ENCODE assay signal across 17 mouse cellular contexts in genomic region chr3:37292654-37293053, GRCm38 (mm10). TPM values are rescaled to one million over a fixed set of nuclear protein-coding genes. Genes with fewer than 3 reads are reported as not detected.
"Had no signal": no experiment of that assay in that cellular context is flagged by ENCODE, and none has a peak within 500 bp of the region (broad histone marks: within the 10 kb centered on the region; RNA-seq: fewer than 3 reads in every experiment).

No protein-coding gene starts in this region.

- ATAC-seq: midbrain, embryonic 16.5 days had no signal

- DNase-seq: lung, adult 18-20 months; lung, embryonic 14.5 days; lung, postnatal 10 days; lung, postnatal 4 days; midbrain, embryonic 14.5 days; retina, postnatal 1 day; right cerebral cortex, adult 18-20 months; right cerebral cortex, postnatal 25 days; right cerebral cortex, postnatal 4 days; spleen, adult 18-20 months; thymus, adult 18-20 months; thymus, postnatal 14 days; thymus, postnatal 36 days had no signal

RNA-seq across cellular contexts. Expression of gene Cetn4, which starts 19.9 kb away (rescaled TPM):
- polyA plus RNA-seq: small intestine, adult 2 months had no signal

RNA-seq across cellular contexts. Expression of gene Fgf2, which starts 55.5 kb away (rescaled TPM):
- total RNA-seq: megakaryocyte, adult 5-6 weeks; megakaryocyte-erythroid progenitor cell, adult 5-6 weeks had no signal
